Mouse (Mus musculus) C2C12 (cell line): Measurements from ENCODE around the gene Cept1.

Source experiments
- CTCF ChIP-seq: IDR thresholded peaks from one replicate; pipeline ENCODE4 v1.5.1; 2011; ENCODE audit not compliant: control insufficient read depth, insufficient read depth, insufficient read length
- FOSL1 ChIP-seq: IDR thresholded peaks from one replicate; pipeline ENCODE4 v1.8.0; 2011; ENCODE audit warnings: mild to moderate bottlenecking, low read length; ENCODE audit not compliant: poor library complexity, insufficient read depth, severe bottlenecking
- MYOD1 ChIP-seq: IDR thresholded peaks from one replicate; pipeline ENCODE4 v1.6.1; 2011; ENCODE audit warnings: low read depth; ENCODE audit not compliant: control insufficient read depth, insufficient read length

DNA sequence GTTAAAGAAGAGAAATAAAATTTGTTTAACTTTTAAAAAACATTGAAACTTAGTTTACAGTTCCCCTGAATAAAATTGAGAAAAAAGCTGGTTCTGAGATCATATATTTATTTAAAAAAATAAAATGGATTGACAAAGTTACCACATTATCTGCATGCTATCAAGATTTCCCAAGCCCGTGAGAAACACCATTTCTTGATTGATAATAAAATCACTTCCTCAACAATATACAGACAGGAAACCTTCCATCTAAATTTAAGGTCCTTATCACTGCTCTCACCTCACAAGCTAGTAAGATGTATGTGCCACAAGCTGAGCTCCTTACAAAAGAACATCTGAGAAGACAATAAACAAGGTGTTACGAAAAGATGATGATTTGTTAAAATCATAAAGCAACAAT is 44.7 kb downstream of the Cept1 start:
- no peak for TF ChIP-seq CTCF
- TF ChIP-seq MYOD1 = no peak
- TF ChIP-seq FOSL1 = no peak
